Mouse (Mus musculus) gastrocnemius, postnatal 36 days (tissue): ENCODE measurements around the gene Zmynd8. TPM values are rescaled to one million over a fixed set of nuclear protein-coding genes. Genes with fewer than 3 reads are reported as not detected.

ENCODE experiments used
- DNase-seq, 2 experiments: peaks; one replicate each; pipeline ENCODE4 v3.0.0; 2022
- intact Hi-C: fragments of 180-260 bp; cut with DNase I; formaldehyde crosslinking; loops from one replicate; pipeline ENCODE4 v1.15.1; 2025
- total RNA-seq, 2 experiments: library from RNA; stranded (reverse); gene quantifications; 2 replicates each; pipeline ENCODE4 v1.2.3; 2021

Gene Zmynd8
- total RNA-seq, 2 experiments from 2014 or later, result 12.7 to 17.3 TPM

DNA sequence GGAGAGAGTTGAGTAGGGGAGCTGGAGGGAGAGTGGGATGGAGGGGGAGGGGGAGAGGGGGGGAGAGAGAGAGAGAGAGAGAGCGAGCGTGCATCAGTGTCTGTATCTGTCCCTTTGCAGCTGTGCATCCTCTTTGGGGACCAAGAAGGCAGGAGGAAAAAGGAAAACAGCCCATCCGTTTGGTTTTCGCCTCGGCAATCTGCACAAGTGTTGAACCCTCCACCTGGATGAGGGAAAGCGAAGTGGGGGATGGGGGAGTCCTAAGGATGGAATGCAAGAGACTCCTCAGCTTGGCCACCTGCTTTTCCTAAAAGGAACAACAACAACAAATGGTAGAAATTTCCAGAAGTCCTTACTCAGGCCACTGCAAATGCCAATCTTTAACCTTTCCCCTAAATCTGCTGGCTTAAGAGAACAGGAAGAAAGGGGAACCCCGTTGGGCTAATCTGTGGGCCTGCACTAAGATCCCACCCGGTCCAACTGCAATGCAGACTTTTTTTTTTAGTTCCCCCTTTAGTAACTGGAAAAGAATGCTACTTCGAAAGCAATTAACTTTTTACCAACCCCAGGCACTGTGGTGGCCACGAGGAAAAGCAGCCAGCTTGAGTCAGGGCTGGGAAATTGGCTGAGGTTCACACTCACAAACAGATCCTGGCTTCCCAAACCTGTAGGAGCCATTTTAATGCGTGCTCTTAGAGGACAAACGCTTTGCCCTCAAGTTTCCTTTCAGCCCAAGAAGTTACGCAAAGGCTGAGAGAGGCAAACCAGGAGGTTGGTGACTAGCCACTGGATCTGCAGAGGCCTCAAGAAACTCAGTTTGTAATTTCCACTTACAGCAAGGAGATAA, 17.0 kb downstream of the Zmynd8 start:
- intact Hi-C loops, result no loop called here
- DNase-seq, result peak in 1 of 2 experiments; percentile 45

DNA sequence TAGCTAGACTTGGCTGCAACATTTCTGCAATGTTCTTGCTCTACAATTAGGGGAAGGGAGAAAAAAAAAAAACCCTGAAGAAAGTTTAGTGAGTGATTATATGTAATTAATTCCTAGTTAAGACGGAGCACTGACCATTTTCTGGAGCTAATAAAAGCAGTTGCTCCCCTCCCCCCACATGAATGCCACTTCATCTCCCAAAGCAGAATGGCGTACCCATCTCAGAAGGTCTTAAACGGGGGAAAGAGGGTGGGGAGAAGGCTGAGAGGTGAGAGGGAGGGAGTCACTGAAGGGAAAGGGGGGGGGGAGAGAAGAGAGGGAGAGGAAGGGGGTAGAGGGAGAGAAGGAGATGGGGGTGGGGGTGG, 17.6 kb downstream of the Zmynd8 start:
- intact Hi-C loops, result no loop called here
- no peak for DNase-seq

DNA sequence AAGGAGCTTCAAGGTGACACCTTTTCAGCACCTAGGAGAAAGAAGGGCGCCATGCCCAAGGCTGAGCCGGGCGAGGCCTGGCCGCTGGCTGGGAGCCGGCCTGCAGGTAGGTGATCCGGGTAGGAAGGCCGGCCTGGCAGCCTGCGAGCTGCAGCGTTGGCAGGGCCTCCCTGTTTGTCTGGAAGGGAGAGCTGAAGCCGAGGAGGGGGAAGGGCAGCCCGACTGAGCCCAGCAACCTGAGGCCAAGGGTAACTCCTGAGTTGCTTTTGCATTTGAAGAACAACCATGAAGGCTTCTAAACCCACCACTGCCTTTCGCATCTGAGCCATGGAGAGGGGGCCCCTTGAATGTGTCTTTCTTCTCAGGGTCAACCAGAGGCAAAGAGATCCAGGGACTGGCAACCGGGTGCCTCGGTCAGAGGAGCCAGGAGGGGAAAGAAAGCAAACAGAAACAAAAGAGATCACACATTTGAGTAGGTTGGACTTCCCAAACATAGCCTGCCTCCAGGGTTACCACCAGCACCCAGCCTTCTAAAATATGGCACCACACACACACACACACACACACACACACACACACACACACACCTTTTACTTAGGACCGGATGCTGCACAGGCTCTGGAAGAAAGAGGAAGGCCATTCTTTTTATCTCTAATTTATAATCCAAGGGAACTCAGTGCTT, 18.2 kb downstream of the Zmynd8 start:
- DNase-seq, result peak; percentile 75 to 82
- intact Hi-C loops, result no loop called here

DNA sequence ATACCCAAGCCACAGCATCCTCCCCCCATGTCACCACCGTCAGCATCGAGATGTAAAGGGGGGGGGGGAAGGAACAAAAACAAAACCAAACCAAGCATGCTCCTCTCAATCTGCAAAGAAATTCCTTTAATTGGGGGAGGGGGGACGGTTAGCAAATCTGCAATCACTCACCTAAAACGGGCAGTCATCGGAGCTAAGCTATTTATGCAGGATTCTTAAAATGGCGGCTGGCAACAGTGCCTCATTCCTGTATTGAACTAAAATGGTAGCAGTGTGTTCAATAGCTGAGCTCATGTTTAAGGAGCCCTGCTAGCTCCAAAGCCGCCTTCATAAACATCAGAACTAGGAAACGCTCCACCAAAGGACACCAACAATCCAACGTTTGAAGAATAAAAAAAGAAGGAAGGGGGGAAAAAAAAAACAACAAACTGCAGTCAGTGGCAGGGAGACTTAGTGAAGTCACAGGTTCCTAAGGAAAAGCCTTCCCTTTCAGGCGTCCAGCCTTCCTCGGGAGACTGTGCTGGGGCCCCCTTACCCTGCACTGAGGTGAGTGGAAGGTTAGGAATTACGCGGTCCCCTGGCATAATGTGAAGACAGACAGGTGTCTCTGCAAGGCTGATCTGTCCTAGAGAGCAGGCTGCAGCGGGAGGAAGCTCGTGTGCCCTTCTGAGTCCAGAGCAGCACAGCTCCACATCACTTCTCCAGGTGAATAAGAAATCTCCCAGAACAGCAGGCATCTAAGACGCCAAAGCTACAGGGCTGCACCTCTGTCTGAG, 19.2 kb downstream of the Zmynd8 start:
- intact Hi-C loops, result no loop called here

DNA sequence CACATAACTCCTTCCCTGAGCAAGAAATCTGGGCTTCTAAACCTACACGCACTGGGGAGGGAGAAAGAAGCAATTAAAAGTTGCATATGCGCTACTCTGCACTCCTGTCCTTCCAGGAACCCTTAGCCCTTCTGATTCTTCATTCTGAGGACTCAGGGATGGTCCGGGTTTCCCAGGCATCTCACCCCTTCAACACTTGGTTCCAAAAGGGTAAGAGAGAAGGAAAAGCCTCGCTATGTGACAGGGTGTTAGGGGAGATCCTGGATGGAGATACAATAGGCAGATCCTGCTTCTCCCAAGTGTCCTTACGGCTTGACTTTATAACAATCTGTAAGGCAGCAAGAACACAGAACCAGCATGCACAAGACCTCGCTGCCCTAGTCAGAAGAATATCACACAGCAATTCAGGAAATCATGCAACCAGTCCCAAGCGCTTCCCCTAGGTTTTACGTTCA, 19.9 kb downstream of the Zmynd8 start:
- DNase-seq, result no peak
- intact Hi-C loops, result no loop called here

More for the DNA sequence above, 19.2 kb downstream of the Zmynd8 start:
- no peak for DNase-seq

DNA sequence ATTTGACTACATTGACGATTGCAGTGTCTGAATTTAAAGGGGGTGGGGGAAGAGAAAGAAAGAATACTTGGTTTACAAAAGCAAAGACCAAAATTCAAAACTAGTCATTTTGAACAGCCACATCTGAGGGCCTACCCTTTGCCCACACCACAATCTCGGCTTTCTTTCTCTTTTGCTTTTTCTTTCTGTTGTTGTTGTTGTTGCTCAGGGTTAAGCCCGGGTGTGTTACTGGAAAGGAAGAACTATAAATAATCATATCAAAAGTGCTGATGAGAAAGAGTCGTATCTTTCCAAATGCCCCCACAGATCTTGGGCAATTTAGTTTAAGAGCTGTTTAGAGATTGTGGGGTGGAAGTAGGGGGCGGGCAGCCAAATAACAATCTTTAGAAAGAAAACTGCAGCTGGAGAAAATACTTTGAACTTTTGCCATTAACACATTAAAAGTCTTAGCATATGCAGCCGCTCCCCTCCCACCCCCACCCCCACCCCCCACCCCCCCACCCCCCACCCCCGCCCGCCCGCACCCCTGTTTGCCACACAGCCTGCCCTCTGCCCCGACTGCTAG, 20.7 kb downstream of the Zmynd8 start:
- intact Hi-C loops, result no loop called here

DNA sequence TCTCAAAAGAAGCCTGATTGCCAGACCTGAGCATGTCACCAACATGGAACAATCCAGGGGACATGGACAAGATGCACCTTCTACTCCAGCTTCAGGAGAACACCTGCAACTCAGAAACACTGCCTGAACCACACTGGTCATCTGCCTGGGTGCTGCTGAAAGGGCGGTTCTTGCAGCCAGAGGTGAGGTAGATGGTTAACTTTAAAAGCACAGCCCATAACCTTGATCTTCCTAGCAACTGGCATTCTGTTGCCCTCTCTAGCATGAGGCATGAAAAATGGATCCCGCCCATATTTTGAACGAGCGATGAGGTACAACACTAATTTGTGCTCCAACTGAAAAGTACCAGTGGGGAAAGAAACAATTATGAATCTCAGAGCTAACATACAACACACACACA, 21.6 kb downstream of the Zmynd8 start:
- DNase-seq, result no peak
- intact Hi-C loops, result no loop called here

More for the DNA sequence above, 20.7 kb downstream of the Zmynd8 start:
- no peak for DNase-seq

DNA sequence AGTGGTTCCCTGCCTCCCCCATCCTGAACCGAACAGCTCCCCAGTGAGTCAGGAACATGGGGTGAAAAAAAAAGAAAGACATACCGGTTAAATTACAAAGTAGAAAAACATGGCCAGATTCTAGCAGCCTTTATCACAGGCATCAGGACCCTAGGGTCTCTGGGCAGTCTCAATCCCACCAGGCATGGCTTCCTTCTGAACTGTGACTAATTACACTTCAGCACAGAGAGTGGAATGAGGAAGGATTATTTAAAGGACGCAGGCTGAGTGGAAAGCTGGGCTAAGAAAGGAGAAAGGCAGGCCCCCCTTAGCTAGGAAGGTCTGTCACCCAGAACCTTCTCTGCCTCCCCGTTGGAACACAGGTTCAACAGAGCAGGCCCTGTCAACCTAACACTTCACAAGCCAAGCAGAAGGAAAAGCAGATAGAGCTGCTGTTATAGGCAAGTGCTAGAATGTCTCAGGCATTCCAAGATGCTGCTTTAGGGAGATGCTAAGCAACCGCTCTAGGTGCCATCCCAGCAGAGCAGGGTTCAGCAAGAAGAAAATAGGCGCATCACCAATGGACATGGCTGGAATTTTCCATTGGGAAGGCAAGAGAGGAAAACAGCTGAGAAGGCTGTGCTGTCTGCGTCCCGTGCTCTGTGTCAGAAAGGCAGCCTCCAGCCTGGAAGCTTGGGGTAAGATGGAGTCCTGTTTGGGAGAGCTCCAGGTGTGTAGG, 22.5 kb downstream of the Zmynd8 start:
- no peak for DNase-seq
- intact Hi-C loops, result no loop called here

DNA sequence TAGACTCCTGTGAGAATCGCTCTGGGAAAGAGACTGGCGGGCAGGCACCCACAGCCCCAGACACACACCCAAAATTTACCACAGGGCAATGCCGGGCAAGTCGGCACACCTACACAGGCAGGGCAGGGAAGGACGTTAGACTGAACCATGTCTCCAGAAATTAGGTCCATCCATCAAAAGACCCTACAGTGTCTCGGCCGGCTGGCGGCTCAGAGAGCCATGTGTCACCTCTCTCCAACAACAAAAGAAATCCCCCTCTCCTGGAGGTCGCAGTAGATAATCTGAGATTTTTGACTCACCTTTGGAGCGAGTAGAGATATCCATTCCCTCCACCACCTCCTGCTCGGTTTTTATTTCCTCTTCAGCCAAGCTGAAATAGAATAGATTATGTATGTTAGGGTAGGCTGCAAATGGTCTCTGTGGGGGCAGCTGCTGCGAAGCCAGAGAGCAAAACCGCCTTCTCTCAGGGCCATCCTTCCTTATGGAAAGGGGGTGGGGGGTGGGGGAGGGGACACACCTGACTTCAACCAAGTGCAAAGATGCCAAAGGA, 23.3 kb downstream of the Zmynd8 start:
- no peak for DNase-seq
- intact Hi-C loops, result no loop called here

DNA sequence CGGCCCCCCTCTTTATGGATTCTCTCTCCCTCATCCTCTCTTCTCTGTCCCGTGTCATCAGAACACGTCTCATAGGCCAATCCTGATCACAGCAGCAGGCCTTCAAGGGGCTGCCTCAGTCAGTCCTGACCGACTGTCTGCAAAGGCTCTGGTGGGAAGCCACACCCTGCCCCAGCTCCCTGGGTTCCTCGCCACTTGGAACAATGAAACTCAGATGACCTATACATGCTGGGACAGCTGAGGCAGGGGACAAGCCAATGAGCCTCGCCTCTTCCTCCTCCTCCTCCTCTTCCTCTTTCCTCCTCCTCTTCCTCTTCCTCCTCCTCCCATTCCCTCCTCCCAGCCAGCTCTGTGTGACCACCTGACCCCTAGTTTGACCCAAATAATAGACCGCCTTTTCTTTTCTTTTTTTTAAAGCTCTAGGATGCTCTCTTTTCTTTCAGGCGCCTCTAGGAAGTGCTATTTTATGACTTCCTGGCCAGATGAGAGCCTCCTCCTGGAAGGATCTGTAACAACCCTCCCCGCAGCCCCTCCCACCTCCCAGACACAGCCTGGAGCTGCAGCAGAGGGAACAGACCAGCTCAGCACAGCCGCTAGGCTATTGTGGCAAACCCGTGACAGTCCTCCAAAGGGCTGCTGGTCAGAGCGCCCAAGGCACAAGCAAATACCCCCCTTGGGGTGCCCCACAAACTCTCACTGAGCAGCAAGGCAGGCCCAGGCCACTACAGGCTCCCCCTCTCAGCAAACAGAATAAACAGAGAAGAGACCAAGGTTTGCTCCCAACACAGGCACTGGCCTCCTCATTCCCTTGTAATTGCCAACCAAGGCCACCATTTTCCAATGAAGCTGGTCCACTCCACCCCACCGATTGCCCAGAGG, 24.1 kb downstream of the Zmynd8 start:
- peak in 1 of 2 experiments; percentile 75 for DNase-seq
- intact Hi-C loops, result no loop called here

DNA sequence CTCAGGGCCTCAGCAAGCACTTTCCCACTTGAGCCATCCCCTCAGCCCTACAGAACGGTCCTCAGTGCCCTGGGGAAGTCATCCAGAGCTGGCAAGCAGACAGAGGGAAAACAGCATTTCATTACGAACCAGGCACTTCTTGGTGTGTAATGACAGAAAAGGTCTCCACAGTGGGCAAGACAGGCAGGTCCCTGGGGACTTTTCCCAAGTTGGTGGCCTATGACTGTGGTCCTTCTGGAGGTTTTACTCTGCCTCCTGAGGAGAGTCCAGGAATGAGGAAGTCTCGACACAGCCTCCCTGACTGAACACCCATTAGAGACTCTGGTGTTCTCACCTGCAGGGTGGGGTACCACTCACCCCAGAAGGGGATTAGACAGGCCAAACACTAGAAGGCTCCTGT, 25.0 kb downstream of the Zmynd8 start:
- no peak for DNase-seq
- intact Hi-C loops, result no loop called here

DNA sequence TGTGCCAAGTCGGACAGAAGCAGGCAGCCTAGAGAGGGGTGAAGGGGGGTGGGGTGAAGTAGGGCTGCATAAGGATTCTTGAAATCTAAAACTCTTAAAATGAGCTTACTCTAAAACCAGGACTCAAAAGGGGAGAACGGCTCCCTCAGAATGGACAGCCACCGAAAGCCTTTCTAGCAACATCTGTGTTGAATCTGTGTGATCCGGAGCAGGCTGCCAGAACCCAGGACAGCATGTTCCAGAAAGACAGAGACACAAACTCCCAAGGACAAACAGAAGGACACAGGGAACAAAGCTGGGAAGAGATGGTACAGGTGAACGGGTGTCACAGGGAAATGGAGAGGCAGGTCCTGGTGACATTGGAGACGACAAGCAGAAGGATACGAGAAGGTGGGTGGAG, 25.6 kb downstream of the Zmynd8 start:
- intact Hi-C loops, result no loop called here
- DNase-seq, result peak in 1 of 2 experiments; percentile 41

DNA sequence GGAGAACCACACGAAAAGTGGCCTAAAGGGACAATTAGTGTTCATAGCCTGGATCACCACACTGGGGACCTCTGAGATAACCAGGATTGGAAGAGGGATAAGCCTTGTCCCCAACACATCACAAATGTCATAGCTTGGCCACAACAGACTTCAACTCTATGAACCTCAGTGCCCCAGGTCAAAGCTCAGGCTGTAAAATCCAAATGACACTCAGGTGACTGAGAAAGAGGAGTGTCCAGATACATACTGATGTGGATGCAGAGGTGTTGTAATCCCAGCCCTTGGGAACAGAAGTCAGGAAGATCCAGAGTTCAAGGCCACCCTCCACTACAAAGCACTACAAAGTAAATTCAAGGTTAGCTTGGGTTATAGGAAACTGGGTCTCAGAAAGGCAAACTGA, 29.6 kb downstream of the Zmynd8 start:
- intact Hi-C loops, result no loop called here
- no peak for DNase-seq

DNA sequence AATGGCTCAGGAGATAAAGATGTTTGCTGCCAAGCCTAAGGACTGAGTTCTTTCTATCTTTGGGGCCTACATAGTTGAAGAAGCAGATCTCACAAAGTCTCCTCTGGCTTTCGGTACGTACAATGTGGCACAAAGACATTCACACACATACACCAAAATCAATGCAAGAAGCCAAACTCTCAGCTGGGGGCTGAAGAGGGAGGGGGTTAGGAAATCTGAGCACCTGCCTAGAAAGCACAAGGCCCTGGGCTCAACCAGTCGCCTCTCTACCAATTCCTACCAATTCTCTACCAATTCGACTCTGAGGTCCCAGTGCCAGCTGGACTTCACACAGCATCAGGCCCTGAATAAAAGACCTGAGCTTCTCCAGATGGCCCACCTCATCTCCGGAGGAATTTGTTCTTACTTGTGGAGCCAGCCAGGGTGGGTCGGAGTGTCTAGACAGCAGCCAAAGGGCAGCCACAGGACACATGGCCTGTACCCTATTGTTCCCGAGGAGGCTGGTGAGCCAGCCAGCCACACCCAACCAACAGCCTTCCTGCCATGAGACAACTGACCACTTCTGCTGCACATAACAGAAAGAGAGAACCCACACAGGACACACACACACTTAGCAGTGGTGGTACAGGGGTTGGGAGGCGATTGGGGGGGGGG, 30.2 kb downstream of the Zmynd8 start:
- intact Hi-C loops, result no loop called here
- DNase-seq, result no peak

DNA sequence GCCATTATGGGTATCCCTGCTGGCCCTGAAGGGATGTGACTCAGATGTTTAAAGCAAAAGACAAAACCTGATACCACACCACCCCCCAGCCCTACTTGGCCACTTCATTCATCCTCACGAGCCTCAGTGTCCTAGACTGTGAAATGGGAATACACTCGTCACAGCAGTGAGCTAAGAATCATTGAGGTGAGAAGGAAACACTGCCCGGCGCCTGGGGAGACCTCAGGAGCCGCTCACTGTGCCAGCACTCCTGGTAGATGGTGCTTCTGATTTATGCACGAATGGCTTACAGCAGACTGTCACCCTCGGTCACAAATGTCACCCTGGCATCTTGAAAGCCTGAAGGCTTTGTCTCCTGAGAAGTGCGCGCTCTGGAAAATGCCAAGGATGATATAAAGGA, 31.3 kb downstream of the Zmynd8 start:
- intact Hi-C loops, result no loop called here

DNA sequence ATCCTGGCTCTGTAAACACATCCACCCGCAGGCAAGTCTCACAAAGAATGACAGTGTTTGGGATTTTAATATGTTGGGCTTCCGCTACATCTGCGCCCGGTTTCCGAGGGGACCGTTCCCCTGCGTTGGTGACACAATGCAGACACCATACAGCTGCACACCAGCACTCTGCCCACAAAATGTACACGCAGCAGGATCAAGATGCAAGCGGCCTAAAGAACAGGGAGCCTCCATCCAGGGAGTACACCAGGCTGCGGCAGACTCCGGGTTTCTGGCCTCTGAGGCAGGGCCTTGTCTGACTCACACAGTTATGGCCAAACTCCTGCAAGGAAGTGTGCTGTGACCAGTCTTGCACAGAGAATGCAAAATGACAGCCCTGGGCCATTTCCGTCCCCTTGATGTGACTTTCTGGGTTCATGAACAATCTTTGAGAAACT, 31.8 kb downstream of the Zmynd8 start:
- intact Hi-C loops, result no loop called here

More for the DNA sequence above, 31.3 kb downstream of the Zmynd8 start:
- no peak for DNase-seq

DNA sequence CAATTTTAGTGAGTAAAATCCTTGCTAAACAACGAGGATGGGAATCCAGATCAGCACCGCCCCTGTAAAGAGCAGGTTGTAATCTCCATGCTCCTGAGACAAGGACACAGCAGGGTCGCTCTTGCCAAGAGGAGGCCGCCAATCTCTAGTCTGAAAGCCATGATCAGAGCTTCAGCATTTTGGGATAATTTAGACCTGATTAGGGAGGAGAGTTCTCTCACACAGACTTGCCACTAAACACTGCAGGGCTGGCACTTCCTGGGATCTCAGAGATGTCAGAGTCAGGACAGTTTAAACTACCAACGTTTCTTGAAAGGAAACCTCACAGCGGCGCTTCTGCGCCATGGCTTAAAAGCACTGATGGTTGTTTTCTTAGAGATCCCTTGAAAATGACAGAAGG, 32.4 kb downstream of the Zmynd8 start:
- intact Hi-C loops, result no loop called here
- no peak for DNase-seq

More for the DNA sequence above, 31.8 kb downstream of the Zmynd8 start:
- DNase-seq, result no peak

DNA sequence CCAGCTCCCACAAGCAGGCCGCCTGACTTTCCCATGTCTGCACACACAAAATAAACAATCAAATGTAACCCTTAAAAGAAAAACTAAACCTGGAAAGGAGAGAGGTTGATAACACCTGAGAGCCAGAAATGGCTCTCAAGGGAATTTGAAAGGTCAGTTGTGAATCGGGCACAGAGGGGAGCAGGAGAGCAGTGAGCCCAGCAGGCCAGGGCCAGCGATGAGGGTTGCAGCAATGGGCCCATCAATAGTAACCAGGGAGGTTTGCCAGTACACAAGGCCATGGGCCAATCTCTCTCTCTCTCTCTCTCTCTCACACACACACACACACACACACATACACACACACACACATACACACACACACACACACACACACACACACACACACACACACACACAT, 34.0 kb downstream of the Zmynd8 start:
- intact Hi-C loops, result no loop called here

More for the DNA sequence above, 34.0 kb downstream of the Zmynd8 start:
- no peak for DNase-seq
